Mouse (Mus musculus): ENCODE data around the gene Bsg.

DNA sequence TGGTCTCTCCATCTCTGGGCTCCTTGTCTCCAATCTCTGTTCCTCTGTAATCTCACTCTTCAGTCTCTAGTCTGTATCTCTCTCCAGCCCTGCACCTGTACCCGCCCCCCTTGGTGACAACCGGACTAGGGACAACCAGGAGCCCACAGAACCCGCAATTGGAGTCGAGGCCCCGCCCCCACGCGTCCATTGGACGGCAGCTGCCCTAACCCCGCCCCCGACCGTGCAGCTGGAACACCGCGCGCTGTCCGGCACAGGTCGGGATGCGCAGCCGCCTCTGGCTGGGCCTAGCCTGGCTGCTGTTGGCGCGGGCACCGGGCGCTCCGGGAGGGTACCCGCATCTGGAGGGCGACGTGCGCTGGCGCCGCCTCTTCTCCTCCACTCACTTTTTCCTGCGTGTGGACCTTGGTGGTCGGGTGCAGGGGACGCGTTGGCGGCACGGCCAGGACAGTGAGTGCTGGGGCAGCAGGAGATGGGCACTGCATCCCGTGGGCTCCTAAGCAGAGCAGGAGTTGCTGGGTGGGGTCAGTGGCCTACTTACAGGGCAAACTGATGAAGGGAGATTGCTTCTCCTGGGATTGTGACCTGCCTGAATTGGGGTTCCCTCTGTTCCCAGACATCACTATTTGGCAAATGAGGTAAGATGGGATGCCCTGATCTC lies 50.7 kb downstream of the Bsg start, which contains the start of gene Fgf22:
- TF ChIP-seq POLR2A (IDR thresholded peaks at IDR 0.05; ENCODE audit: borderline replicate concordance, extremely low read depth, insufficient read depth, insufficient read length, poor library complexity, severe bottlenecking) (no peak), CTCF (IDR thresholded peaks at IDR 0.05; ENCODE audit: borderline replicate concordance, extremely low read depth, insufficient read depth, insufficient read length) (no peak)

Data from brain, embryonic 14.5 days (tissue).